ENCODE assay signal across 9 mouse cellular contexts in the genomic region with DNA sequence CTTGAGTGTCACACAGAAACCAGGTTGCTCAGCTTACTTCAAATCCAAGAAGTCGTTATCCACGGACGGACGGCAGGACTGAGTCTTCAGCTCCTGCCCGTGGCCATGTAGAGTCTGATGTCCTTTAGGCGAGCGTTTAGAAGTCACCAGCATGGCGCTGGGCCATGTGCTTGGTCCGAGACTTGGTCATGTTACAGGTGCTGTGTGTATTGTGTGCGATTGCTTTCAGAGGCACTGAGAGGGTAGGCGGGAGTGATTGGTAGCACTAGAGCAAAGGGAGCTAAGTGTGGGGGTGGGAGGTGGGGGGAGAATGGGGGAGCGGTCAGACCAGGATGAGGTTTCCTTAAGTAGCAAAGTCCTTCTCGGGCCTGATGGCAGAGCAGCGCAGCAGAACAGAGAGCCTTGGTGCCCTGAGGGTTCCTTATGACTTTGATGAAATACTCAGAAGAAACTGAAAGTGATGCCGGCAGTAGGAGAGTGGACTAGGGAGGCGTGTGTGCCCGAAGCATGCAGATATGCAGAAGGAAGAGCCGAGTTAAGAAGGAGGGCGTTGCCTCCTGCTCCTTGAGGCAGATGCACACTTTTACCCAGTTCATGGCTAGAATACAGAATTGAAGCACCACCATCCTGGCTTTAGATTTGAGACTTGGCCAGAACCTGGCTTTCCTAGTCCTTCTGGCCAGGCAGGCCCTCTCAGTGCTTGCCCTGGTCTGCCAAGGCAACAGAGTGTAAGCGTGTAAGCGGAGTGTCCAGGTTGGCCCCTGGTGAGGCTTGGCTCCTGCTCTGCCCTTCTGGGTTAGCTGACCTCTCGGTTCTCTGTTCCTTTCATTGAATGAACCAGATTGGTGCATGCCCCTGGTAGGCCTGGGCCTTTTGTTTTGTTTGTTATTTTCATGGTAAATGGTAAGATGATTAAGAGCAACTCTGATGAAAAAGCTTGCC. TPM values are rescaled to one million over a fixed set of nuclear protein-coding genes. Genes with fewer than 3 reads are reported as not detected.
DNase-seq lines count a peak whose midpoint lies in the region; ATAC-seq and TF ChIP-seq lines count a peak whose summit lies in the region.
"Had no signal": no experiment of that assay in that cellular context is flagged by ENCODE, and none has a peak within 500 bp of the region (broad histone marks: within the 10 kb centered on the region; RNA-seq: fewer than 3 reads in every experiment).

No protein-coding gene starts in this region.

- intact Hi-C loops in left cerebral cortex, adult 2 months (cut with DNase I), result no loop called here
- intact Hi-C loops in left cerebral cortex, postnatal 10 days (cut with DNase I), result no loop called here

- peaks cover 17% of the 10 kb centered on the region for H3K4me1 ChIP-seq in bone marrow, adult 2 months (ENCODE audit: control insufficient read depth, insufficient read depth, low read length)

- 40% methylated on average over 22 of the region's 22 CpGs for WGBS in bone marrow, adult 2 months

- no peak for DNase-seq in left cerebral cortex, adult 2 months (ENCODE audit: extremely low spot score in 1 of 2, low spot score in 2 of 2)
- no peak for DNase-seq in left cerebral cortex, postnatal 10 days (ENCODE audit: extremely low spot score in 1 of 2, low spot score in 2 of 2)
- peak; percentile 63 for DNase-seq in lung, postnatal 36 days
- no peak for DNase-seq in right cerebral cortex, postnatal 4 days
- DNase-seq in layer of hippocampus, postnatal 10 days (ENCODE audit: low spot score in 2 of 2), result no peak
- DNase-seq in embryo, embryonic 9.5 days (ENCODE audit: extremely low spot score), result no peak

- TF ChIP-seq CTCF in left cerebral cortex, adult 2 months (IDR thresholded peaks at IDR 0.05), result no peak
- TF ChIP-seq CTCF in bone marrow, adult 2 months (IDR thresholded peaks at IDR 0.05; ENCODE audit: control insufficient read depth, insufficient read depth, low read length), result no peak

- peak overlapping the region; percentile 48 for H3K27ac ChIP-seq in left cerebral cortex, adult 2 months
- H3K27ac ChIP-seq in bone marrow, adult 2 months (ENCODE audit: control insufficient read depth, insufficient read depth, low read depth, low read length, poor library complexity), result peak overlapping the region; percentile 80
- H3K27ac ChIP-seq: embryonic facial prominence, embryonic 12.5 days had no signal

- ATAC-seq in granulocyte monocyte progenitor cell, adult 5-6 weeks (replicated peaks; ENCODE audit: poor library complexity, severe bottlenecking), result peak; percentile 66

- H3K4me3 ChIP-seq in left cerebral cortex, adult 2 months, result no peak overlapping the region
- H3K4me3 ChIP-seq in bone marrow, adult 2 months (replicated peaks; ENCODE audit: control insufficient read depth, low read depth, low read length), result peak overlapping the region; percentile 40
- H3K4me3 ChIP-seq: embryonic facial prominence, embryonic 12.5 days had no signal

- TF ChIP-seq POLR2A in bone marrow, adult 2 months (IDR thresholded peaks at IDR 0.05; ENCODE audit: borderline replicate concordance, control insufficient read depth, low read depth, low read length), result no peak

RNA-seq across cellular contexts. Expression of a gene that starts 51.6 kb away (rescaled TPM):
- total RNA-seq in left cerebral cortex, adult 2 months (2021), result 100 to 1,000 TPM; 266 to 272 TPM
- 100 to 1,000 TPM; 237 to 246 TPM for total RNA-seq in left cerebral cortex, postnatal 10 days (2021)
- 38.6 and 59.4 TPM in 2 replicates for polyA plus RNA-seq in bone marrow, adult 2 months (2011; ENCODE audit: insufficient read depth, insufficient read length, low replicate concordance, missing spikeins)
- 106 and 113 TPM in 2 replicates for total RNA-seq in granulocyte monocyte progenitor cell, adult 5-6 weeks (2014; fragmentation: Nextera tagmentation)
- 183 and 215 TPM in 2 replicates for total RNA-seq in granulocyte monocyte progenitor cell, adult 5-6 weeks (2017)
- 100 to 1,000 TPM; 247 to 251 TPM for total RNA-seq in layer of hippocampus, postnatal 10 days (2021)
